Mouse (Mus musculus): Measurements from ENCODE around the gene Hexb.

The Hexb gene

DNA sequence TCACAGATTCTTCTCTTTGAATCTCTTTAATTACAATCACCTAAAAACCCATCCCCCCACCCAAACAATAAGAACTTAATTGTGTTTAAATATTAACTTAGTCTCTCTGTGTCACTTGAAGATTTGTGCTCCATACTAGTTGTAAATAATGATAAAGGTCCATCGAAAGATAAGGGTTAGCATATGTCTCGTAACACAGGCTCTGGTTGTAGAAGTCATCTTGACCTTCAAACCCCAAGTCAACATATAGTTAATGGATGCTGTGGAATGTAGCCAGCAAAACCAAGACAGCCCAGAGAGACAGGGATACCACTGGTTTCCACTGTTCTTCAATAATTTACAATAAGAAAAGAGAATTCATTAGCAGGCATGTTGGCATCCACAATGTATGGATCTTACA is 14.0 kb downstream of the Hexb start:
- in situ Hi-C loops (cut with MboI, MseI) = no loop called here

DNA sequence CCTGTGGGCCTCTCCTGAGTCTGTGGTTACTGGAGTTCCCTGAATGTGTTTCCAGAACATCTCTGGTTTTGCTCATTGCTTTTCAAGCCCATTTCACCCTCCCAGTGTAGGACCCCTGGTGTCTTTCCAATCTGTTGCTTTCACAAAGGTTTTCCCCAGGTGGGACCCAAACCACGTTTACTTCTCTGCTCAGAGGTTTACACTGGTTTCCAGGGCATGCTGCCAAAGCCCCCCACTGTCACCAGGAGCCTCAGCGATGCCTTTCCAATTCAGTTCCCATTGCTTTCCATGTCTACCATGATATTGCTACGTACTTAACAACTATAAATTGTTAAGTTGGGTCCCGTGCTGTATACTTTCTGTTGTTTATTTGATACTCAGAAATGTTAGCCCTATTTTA is 15.3 kb downstream of the Hexb start:
- in situ Hi-C loops (cut with MboI, MseI) = no loop called here

- in situ Hi-C loops (cut with MboI, MseI) = no loop called here
Observed at GRCm38 (mm10) chr13:97180113-97180828, 17.9 kb downstream of the Hexb start.

DNA sequence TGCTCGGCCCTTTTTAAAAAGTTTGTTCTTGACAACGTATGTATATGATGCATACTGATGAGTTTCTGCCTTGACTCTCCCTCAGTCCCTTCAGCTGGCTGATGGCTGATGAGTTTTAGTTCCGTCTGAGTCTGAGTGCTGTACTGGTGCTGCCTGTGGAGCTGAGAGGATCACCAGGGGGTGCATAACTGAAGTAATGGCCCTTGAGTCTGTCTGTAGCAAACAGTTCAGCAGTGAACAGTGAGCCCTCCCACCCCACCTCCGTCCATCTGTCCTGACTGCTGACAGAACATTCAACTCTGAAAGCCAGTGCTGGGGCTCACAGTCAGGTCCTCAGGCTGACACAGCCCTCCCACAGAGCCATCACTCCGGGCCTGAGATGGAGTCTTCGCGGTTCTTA is 19.2 kb downstream of the Hexb start:
- in situ Hi-C loops (cut with MboI, MseI) = no loop called here

DNA sequence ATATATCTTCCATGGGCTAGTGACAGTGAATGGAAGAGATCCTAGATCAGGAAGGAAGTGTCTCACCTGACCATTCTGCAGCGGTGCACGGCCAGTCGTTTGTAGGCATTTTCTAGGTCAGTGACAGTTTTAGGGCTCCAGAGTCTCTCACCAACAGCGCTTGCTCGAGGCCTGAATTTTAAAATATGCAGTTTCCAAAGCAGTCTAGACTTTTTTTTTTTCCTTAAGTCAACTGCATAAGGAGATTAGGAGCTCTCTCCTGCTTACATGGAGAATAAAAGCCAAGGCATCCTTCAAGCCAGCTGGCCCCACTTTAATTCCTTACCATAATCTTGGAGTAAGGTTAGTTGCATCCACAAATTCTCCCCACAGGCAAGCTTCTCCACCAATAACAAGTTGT is 21.4 kb downstream of the Hexb start:
- in situ Hi-C loops (cut with MboI, MseI) = no loop called here

DNA sequence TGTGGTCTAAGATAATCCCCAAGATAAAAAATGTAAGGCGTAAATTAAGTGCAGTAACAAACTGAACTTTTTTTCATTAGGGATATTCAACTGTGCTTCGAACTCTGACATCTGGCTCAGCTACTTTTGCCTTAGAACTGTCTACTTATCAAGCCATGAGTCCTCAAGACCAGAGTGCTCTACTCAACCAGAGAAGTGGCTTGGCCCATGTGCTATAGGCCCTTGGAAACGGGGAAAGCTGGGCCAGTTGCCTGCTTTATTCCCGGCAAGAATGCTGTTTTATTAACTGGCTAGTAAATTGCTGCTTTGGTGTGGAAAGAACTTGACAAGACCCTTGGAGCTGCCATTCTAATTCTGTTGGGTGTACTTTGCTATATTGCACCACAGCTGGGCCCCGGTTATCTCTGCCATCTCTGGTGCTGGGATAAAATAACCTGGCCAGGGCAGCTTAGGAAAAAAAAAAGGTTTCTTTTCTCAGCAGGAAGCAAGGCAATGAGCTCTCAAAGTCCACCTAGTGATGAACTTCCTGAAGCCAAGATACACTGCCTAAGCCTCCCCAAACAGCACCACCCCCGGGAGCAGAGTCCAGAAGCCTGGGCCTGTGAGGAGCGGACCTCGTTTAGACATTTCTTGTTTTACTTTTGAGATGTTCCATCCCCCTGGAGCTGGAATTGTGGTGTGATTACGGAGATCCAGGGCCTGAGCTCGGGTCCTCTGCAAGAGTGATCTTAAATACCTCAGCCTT is 22.5 kb downstream of the Hexb start:
- in situ Hi-C loops (cut with MboI, MseI) = no loop called here

GRCm38 (mm10) chr13:97145834-97146233 is 52.3 kb downstream of the Hexb start:
- in situ Hi-C loops (cut with MboI, MseI) = loop anchor here (25.0 kb wide), 1 partner anchor 1784 kb away; no protein-coding TSS in a partner anchor

DNA sequence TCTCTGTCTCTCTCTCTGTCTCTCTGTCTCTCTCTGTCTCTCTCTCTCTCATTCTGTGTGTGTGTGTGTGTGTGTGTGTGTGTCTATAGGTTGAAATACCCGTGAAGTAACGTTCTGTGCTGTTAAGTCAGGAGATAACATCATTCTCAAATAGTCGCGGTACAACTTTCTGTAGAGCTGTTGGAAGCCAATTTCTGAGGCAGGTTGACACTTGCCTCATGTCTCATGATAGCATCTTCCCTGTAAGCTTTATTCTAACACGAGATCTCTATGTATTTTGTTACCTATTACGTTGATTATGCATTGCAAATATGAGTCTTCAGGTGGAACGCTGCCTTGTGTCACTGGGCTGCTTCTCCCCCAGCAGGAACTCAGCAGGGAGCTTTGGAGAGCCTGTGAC is 55.8 kb downstream of the Hexb start:
- in situ Hi-C loops (cut with MboI, MseI) = loop anchor here (25.0 kb wide), 1 partner anchor 1780 kb away; no protein-coding TSS in a partner anchor

DNA sequence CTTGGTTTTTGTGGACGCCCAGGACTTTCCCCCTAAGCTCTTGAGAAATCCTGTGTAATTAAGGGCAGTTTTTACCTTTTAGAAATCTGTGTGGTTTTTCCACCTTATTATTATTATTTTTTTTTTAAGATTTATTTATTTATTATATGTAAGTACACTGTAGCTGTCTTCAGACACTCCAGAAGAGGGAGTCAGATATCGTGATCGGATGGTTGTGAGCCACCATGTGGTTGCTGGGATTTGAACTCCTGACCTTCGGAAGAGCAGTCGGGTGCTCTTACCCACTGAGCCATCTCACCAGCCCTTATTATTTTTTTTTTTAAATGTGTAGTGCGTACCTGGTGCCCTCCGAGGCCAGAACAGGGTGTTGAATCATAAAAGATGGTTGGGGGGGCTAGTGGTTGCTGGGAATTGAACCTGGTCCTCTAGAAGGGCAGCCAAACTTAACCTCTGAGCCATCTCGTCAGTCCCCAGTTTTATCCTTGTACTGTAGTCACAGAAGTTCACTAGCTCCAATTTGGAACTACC is 59.7 kb downstream of the Hexb start:
- in situ Hi-C loops (cut with MboI, MseI) = loop anchor here (25.0 kb wide), 1 partner anchor 1776 kb away; no protein-coding TSS in a partner anchor

DNA sequence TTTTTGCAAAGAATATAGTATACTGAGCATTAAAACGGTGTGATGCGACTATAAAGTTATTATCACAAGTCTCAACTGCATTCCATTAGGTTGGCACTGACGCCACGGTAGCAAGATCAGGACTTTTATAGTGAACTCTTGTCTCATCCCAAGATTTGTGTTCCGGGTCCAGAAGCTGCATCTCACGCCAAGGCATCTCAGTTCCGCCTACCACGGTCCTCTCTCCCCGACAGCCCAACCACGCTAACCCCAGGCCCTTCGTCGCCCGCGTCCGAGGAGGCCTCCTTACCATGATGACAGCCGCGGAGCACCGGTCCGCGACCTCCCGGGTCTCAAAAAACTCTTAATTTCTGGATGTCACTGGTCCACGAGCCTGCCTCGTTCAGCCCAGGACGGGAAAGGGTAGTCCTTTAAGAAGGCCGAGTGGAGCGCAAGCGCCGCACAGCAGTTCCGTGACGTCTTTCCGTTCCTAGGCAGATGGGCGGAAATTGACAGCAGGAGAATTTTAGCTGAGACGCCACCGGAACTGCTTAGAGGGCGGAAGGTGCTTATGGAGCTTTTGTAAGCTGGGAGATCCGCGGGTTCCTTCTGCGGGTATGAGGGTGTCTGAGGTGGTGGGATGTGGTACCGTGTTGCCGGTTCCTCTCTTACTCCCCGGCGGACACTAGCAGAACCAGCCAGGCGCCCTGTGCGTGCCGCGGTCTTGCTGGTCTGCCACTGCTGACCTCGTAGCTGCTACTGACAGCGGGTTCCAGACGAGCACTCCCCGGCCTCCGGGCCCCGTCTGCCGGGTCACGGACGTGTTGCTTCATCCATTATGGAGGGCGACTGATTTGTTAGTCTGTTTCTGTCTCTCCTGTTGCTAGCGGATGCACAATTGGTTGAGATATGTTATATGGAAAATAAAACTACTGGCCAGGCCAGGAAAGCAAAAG is 60.4 kb downstream of the Hexb start, which contains the start of the genes Gfm2 and Nsa2:
TSS of gene Gfm2 (plus strand) at position 472 of the 935 bp plus-strand sequence.
TSS of gene Nsa2 (minus strand) at position 472 of the 935 bp plus-strand sequence.
- in situ Hi-C loops (cut with MboI, MseI) = loop anchor here (25.0 kb wide), 1 partner anchor 1775 kb away; no protein-coding TSS in a partner anchor

- in situ Hi-C loops (cut with MboI, MseI) = loop anchor here (25.0 kb wide), 1 partner anchor 1768 kb away; no protein-coding TSS in a partner anchor
Observed at GRCm38 (mm10) chr13:97130413-97130812, 67.7 kb downstream of the Hexb start.

- in situ Hi-C loops (cut with MboI, MseI) = loop anchor here (25.0 kb wide), 1 partner anchor 1767 kb away; no protein-coding TSS in a partner anchor
Observed at GRCm38 (mm10) chr13:97129654-97130053, 68.5 kb downstream of the Hexb start.
